Mouse (Mus musculus): ENCODE measurements around the gene Idh2.

Idh2 gene

GRCm38 (mm10) chr7:80081586-80082554 is 33.3 kb downstream of the Idh2 start:
- no peak for DNase-seq

- peak; percentile 96 for DNase-seq
Measured at GRCm38 (mm10) chr7:80078792-80079301, 36.3 kb downstream of the Idh2 start.

GRCm38 (mm10) chr7:80077801-80078200 is 37.4 kb downstream of the Idh2 start:
- DNase-seq: peak; percentile 67

- no peak for DNase-seq
Measured at GRCm38 (mm10) chr7:80076961-80077716, 38.1 kb downstream of the Idh2 start.

- no peak for DNase-seq
Measured at GRCm38 (mm10) chr7:80075946-80076583, 39.1 kb downstream of the Idh2 start.

- DNase-seq: peak; percentile 78
Measured at GRCm38 (mm10) chr7:80074921-80075441, 40.2 kb downstream of the Idh2 start.

- DNase-seq: no peak
Measured at GRCm38 (mm10) chr7:80073506-80073905, 41.7 kb downstream of the Idh2 start.

GRCm38 (mm10) chr7:80072297-80072696 is 42.9 kb downstream of the Idh2 start:
- DNase-seq: no peak

GRCm38 (mm10) chr7:80071209-80071608 is 44.0 kb downstream of the Idh2 start:
- no peak for DNase-seq

GRCm38 (mm10) chr7:80069615-80070327 is 45.4 kb downstream of the Idh2 start:
- DNase-seq: peak; percentile 80

- no peak for DNase-seq
Measured at GRCm38 (mm10) chr7:80068341-80068740, 46.9 kb downstream of the Idh2 start.

- DNase-seq: no peak
Measured at GRCm38 (mm10) chr7:80066675-80067455, 48.3 kb downstream of the Idh2 start.

- no peak for DNase-seq
Measured at GRCm38 (mm10) chr7:80065250-80065649, 49.9 kb downstream of the Idh2 start.

- DNase-seq: no peak
Measured at GRCm38 (mm10) chr7:80063902-80064736, 51.1 kb downstream of the Idh2 start.

GRCm38 (mm10) chr7:80063244-80063643 is 51.9 kb downstream of the Idh2 start:
- no peak for DNase-seq

GRCm38 (mm10) chr7:80062083-80062826 is 52.9 kb downstream of the Idh2 start:
- DNase-seq: no peak

- peak; percentile 37 for DNase-seq
Measured at GRCm38 (mm10) chr7:80060012-80060778, 55.0 kb downstream of the Idh2 start.

GRCm38 (mm10) chr7:80059064-80059838 is 55.9 kb downstream of the Idh2 start:
- DNase-seq: no peak
